Mouse (Mus musculus): ENCODE results near the gene Rpl36.

Gene Rpl36

DNA sequence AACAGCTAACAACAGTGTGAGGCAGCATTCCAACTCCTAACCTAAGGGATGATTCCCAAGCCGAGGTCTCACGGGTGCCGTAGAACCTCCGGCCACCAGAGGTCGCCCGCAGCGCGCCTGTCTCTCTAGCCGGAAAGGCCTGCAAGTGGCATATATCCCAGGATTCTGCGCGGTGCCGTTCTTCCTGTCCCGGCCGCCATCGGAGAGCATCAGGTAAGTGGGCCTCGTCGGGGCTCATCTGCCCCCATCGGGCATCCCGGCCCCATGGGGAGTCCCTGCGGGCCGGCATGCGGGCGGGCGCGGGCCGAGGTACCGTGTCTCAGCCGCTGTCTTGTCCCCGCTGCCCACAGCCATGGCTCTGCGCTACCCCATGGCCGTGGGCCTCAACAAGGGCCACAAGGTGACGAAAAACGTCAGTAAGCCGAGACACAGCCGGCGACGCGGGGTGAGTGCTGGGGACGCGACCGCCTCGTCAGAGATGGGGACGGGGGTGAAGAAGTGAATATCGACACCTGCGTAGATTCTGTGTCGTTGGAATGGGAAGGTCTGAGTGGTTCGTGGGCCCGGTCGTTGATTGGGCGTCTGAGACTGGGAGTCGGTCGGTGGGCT lies at the start of gene Rpl36:
Gene Rpl36, plus strand, starts transcription at position 181 of the 609 bp plus-strand sequence.
- peak; percentile 98 to 99 for DNase-seq

- peak; percentile 31 to 42 for DNase-seq
Measured at GRCm38 (mm10) chr17:56566293-56566692, 46.9 kb upstream of the Rpl36 start.

DNA sequence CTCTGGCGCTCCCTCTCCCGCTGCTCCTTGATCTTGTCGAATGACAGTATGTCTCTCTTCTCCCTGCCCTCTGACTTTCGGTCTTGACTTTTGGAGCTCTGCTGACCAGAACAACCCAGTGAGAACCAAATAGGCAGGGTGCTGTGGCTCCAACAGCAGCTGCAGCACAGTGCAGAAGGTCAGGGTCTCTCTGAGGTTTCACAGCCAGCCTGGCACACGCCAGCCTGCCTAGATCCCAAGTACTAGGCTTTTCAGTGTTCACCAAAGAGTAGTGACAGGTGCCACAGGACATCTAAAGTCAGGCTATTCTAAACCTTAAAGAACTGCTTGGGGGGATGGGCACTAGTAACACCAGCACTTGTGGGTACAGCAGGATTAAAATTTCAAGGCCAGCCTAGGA lies 46.3 kb upstream of the Rpl36 start:
- no peak for DNase-seq

- no peak for DNase-seq
Measured at GRCm38 (mm10) chr17:56567370-56567769, 45.8 kb upstream of the Rpl36 start.

- no peak for DNase-seq
Measured at GRCm38 (mm10) chr17:56570287-56570686, 42.9 kb upstream of the Rpl36 start.

DNA sequence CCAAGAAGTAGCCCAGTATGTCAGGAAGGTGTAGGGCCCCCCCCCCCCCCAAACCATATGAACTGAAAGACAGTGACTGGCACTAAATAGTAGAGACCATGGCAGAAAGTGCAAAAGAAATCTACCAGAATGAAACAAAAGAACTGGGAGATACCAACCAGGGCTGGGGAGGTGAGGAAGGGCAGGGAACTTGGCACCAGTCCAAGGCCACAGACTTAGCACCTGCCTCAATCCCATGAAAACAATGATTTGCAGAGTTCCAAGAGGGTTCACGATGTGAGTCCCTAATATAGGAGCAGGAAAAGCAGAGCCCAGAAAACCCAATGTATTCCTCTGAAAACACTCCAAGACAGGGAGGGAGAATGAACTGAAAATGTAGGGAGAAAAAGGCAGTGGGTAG lies 41.1 kb upstream of the Rpl36 start:
- peak; percentile 53 to 55 for DNase-seq

DNA sequence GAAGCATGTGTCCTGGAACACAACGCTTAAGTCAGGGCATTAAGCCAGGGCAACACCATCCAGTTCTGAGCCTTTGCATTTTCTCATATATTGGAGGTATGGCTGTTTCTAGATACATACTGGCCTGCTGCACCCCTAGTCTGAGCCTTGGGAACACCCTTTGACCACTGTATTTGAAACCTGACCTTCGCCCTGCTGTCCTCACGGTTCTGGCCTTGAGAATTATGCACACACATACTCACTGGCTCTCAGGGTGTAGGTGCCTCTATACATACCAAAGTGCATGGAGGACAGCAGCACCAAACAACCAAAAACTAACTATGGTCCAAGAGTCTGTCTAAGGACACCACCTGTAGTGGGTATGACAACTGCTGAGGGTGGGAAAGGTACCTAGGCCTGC lies 40.3 kb upstream of the Rpl36 start:
- DNase-seq: no peak

DNA sequence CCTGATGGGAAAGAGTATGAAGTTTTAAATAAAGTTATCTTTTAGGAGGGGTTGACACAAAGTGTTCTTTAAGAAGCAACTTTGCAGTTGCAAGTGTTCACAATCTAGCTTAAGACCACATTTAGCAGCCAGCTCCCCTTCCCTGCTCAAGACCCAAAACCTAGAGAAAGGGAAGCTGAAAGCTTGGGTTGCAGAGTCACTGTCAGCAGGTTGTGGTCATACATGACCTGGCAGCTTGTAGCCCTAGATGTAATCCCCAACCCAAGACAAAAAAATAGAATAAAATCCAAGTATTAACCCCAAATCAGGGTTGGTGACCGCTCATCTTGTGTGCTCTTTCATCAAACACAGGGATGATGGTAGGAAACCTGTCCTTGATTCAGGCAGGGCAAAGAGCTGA lies 30.1 kb upstream of the Rpl36 start:
- no peak for DNase-seq

DNA sequence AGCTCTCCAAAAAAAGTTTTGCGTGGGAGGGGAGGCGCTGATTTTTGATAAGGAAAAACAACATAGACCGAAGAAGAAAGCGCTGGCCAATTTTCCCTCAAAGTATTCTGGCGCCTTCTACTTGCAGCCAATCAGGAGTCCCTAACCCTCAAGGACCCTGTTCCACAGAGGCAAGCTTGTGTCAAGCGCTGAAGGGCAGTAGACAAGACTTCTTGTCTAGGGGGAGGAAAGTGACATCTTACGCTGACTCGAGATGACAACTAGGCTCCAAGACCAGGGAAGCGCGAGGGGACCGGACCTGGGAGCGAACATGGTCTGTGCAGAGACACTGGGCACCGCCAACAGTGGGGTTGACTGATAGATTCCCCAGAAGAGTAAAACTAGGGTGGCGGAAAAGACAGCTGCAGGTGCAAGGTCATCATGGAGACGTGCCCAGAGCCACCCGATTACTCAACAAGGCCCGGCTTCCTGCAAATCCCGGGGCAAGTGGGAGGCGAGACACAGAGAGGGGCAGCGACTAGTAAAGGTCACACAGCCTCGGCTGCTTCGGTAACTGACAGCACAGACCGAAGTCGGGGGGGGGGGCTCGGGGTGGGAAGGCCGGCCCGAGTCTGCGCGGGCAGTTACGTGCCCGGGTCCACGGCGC lies 29.5 kb upstream of the Rpl36 start:
- no peak for DNase-seq

DNA sequence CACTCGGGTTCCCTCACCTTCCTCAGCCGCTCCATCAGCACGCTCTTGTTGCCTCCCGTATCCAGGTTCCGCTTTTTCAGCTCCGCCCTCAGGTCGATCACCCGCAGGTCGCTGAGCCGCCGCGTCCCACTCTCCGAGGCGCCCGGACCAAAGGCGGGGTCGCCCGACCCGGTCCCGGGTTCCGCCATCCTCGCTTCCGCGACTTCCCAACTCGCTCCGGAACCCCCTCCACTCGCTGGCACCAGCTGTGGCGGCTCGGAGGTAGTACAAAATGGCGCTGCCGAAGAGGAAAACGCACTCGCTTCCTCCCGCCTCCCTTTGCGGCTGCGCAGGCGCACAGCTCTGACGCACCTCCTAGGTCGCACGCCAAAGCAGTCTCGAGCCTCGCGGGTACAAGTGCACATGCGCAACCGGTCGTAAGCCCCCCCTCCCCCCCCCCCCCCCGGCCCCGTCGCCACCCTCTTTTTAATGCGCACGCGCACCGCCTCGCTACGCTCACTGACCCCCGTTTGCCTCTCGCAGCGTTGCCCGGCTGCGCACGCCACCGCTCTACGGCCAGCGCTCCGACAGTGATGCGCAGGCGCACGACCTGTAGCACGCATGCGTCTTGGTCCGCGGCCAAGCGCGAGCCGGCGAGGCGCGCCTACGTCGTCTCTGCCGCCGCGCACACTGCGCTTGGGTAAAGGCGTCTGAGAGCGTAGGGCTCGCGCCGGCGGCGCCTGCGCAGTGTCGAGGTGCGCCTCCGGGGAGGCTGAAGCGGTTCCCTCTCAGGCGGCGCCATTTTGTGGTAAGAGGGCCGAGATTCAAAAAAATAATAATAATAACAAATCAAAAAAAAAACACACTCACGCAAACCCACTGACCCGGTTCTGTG lies 28.7 kb upstream of the Rpl36 start, which contains the start of the genes Safb2 and Safb:
Gene Safb2, minus strand, starts transcription at position 329 of the 874 bp plus-strand sequence.
Gene Safb, plus strand, starts transcription at position 569 of the 874 bp plus-strand sequence.
- peak; percentile 99 to 100 for DNase-seq

DNA sequence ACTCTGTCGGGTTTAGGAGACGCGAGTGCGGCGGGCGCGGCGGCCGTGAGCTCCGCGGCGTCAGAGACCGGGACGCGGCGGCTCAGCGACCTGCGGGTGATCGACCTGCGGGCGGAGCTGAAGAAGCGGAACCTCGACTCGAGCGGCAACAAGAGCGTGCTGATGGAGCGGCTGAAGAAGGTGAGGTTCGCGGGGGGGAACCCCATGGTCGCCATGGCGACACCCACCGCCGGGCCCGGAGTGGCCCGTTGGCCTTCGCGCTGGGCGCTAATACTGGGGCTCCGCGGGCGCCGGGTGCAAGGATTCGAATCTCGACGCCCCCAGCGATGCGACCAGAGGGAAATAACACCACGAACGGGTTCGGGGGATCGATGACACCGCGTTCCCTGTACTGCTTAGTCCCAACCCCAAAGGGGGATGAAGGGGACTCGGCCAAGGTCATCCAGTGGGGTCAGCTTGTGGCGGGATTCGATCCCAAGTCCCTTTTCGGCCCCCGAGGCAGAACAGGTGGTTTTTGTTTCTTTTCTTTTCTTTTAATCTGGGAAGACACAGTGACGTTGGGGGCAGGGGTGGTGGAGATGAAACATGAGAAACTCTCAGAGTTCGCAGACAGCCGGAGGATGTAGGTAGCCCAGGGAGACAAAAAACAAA lies 27.9 kb upstream of the Rpl36 start:
- peak; percentile 69 to 76 for DNase-seq

DNA sequence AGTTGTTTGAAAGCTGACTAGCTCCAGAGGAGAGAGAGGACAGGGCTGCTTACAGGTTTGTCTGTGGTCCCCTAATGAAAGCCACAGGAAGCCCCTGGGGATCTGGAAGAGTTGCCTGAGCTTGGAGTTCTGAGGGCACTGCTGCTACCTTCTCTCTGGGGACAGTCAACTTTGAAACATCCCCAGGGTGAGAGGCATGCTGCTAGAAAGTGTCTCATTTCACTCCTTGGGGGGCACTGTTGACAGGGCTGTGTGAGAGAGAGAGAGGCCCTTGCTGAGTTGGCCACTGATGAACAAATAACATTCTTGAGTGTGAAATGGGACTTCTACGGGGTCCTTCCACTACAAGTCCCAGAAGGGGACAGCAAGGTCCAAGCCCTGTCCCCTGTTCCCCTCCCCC lies 25.4 kb upstream of the Rpl36 start:
- no peak for DNase-seq

GRCm38 (mm10) chr17:56588921-56589320 lies 24.3 kb upstream of the Rpl36 start:
- DNase-seq: no peak

DNA sequence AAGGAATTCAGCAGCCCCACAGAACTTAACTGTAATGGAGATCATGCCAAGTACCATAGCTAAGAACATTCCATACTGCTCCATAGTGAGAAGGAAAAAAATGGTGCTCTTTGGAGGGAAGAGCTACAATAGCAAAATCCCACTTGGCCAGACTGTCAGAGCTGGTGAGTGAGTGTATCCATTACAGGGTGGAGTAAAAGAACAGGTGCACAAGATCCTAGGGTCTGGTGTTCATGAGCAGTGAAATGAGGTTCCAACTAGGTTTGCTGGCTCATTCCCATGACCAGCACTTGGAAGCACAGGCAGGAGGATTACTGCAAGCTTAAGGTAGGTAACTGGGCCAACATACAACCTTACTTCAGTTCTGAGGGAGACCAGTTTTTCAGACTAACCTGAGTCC lies 20.7 kb upstream of the Rpl36 start:
- DNase-seq: no peak

GRCm38 (mm10) chr17:56593527-56594271 lies 19.5 kb upstream of the Rpl36 start:
- peak; percentile 49 to 50 for DNase-seq

GRCm38 (mm10) chr17:56603186-56604069 lies 9.8 kb upstream of the Rpl36 start:
- peak; percentile 57 for DNase-seq

GRCm38 (mm10) chr17:56604070-56604380 lies 9.2 kb upstream of the Rpl36 start:
- no peak for DNase-seq

GRCm38 (mm10) chr17:56604422-56604821 lies 8.8 kb upstream of the Rpl36 start:
- DNase-seq: no peak

GRCm38 (mm10) chr17:56605431-56605830 lies 7.8 kb upstream of the Rpl36 start:
- no peak for DNase-seq

- DNase-seq: peak in 1 of 2 experiments; percentile 37
Measured at GRCm38 (mm10) chr17:56607521-56608062, 5.6 kb upstream of the Rpl36 start.

DNA sequence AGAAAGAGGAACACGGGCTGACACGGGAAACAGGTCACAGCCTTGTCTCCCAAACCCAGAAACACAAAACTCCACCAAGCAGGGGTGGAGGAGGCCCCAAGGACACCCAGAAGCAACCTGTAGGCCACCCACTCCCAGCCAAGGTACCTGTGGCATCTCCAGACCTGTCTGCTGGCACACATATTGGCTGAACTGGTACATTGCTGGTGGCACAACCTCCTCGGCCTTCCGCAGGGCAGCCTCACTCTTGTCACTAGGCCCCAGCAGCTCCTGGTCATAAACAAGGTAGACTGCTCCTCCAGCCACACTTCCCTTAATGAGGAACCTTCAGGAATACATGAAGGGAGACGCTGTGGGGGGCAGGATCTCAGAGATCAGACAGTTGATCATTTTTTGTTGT lies 4.5 kb upstream of the Rpl36 start:
- DNase-seq: peak; percentile 37 to 51

All from cerebellum, postnatal 10 days (tissue).